8 mouse cellular contexts compared by ENCODE assay signal in the genomic region with DNA sequence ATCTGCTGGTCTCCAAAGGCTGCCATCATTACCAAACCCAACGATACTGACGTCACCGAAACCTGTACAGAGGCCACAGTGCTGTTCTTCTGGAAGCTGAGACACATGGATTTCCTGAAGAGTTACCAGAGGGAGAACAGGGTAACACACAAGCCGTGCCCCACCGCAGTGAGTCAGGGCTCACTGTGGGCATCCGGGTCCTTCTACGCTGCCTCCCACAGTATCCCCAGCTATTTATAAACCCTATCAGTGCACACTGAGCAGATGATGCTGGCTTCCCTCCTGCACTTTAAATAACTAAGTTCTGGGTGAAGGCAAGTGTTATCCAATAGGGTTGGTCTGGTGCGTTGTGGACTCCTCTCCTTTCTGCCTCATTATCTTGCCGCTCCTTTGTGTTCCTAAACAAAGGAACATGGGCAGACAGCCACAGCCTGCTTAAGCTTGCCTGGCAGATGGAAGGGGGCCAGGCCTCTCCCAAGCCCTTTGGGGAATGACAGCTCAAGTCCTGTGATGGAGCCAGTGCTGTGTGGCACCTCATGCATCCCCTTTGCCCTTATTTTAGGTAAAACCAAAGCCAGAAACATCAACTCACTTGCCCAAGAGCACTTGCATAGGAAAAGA.
DNase-seq lines count a peak whose midpoint lies in the region; ATAC-seq lines count a peak whose summit lies in the region.

No protein-coding gene starts in this region.

- peak; percentile 6 for DNase-seq in NIH3T3 (ENCODE audit: low read depth)
- DNase-seq in cerebellum, postnatal 36 days = peak; percentile 52 to 57
- peak; percentile 99 for DNase-seq in heart, adult 11 months
- DNase-seq in layer of hippocampus, adult 18-20 months (ENCODE audit: low spot score in 2 of 2) = peak; percentile 40 to 70
- peak; percentile 35 for DNase-seq in mesoderm, embryonic 11.5 days (ENCODE audit: low read depth, low spot score)
- DNase-seq in right cerebral cortex, postnatal 36 days (ENCODE audit: low spot score in 2 of 2) = peak; percentile 41 to 49
- no peak for DNase-seq in spleen, postnatal 10 days (ENCODE audit: low spot score in 2 of 2)

- no peak for ATAC-seq in megakaryocyte, adult 5-6 weeks (ENCODE audit: poor library complexity, severe bottlenecking)

Comparison
In these comparisons a context has a peak if more than half of its experiments do, and no peak if none do; other contexts are left out.
1. DNase-seq: peak in NIH3T3 (single experiment), cerebellum, postnatal 36 days (2 of 2), heart, adult 11 months (single experiment), layer of hippocampus, adult 18-20 months (2 of 2), mesoderm, embryonic 11.5 days (single experiment) and right cerebral cortex, postnatal 36 days (2 of 2); none in spleen, postnatal 10 days (0 of 2).